Mouse (Mus musculus) CD8-positive naive resting alpha-beta T cell, adult 2 months (primary cell): ENCODE results near the gene Vmn1r107.
"Not testable (repeated sequence)": the region's sequence is repeated elsewhere in the genome, so short reads cannot be mapped to it uniquely, and the experiment has no call there.

Experiments used
- DNase-seq, 2 experiments: peaks; one replicate each; pipeline ENCODE4 v3.0.0; 2022; ENCODE audit warnings: low read depth in 2 of 2, low spot score in 2 of 2

The Vmn1r107 gene

DNA sequence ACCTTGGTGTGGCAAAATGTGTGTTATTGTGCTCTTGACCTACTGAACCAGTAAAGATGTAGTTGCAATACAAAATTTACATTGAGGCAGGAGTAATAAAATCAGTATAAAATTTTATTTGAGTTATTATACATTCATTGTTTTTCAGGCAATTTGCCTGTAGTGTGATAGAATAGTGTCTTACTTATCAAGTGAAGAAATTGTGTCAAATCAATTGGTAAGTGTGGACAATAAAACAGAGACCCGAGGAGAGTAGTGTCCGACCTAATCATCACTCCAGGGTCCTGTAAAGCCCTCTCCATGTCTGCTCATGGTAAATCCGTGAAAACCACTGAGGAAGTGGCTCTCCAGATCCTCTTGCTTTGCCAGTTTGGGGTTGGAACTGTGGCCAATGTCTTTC is at the start of gene Vmn1r107:
Gene Vmn1r107 (plus strand): TSS at position 301 of the 400 bp plus-strand sequence.
- DNase-seq = not testable (repeated sequence)

- DNase-seq = not testable (repeated sequence)
Observed at GRCm38 (mm10) chr7:20703116-20703515, 34.4 kb downstream of the Vmn1r107 start, which contains the start of gene Vmn1r111. Gene Vmn1r111, minus strand, starts transcription at chr7:20703216.
